Mouse (Mus musculus): ENCODE measurements at regions not wholly inside any gene's neighbourhood (a gene's known extent, or its start where the extent isn't known, plus 50 kb on each side); places are given as distances from the start of the nearest gene placed in this dataset.

- DNase-seq, result peak; percentile 86
Observed at GRCm38 (mm10) chr8:64335495-64335894, 129.4 kb upstream of the Tll1 start.

DNA sequence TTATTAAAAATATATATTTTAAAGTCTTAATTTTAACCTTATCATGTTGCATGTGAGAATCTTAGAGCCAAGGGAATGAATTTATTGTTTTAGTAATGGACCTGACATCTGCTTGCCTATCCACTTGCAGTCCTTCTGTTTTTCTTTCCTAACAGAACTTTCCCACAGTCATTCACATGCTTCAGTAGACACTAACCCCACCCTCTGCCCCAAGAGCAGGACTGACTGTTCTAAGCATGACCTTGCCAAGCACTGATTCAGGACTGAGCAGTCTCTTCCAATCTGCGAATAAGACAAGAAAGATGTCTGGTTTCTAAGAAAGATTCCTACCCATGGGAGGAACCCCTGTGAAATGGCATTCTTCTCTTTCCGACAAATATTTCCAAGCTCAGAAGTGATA, 117.9 kb upstream of the Tll1 start:
- DNase-seq, result no peak

GRCm38 (mm10) chr8:64320343-64320742, 114.3 kb upstream of the Tll1 start:
- no peak for DNase-seq

DNA sequence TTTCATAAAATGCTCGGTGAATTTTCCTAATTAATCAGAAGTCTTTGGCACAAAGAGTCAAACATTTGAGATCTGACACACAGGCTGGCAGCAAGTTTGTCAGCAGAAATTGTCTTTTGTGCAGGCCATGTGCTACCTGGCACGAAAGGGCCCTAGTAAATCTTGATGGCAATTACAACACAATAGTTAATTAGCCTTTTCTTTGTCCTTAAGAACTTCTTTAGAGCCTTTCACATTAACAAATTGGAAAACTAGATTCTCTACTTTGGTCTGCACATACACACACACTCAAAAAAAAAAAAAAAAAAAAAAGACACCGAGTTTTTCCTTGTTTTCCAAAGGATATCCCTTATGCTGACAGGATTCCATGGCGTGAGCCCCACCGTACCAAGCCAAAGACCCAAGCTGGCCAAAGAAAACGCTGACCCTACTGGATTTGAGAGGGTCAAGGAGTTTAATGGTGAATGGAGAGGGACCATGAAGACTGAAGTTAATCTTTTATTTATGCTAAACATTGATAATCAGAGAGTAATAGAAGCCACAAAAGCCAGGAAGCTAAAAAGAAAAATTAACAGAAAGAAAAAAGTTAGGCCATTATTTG, 113.2 kb upstream of the Tll1 start:
- DNase-seq, result no peak

- peak; percentile 17 for DNase-seq
Observed at GRCm38 (mm10) chr8:64318524-64319219, 112.6 kb upstream of the Tll1 start.

GRCm38 (mm10) chr8:64317815-64318214, 111.7 kb upstream of the Tll1 start:
- peak; percentile 34 for DNase-seq

DNA sequence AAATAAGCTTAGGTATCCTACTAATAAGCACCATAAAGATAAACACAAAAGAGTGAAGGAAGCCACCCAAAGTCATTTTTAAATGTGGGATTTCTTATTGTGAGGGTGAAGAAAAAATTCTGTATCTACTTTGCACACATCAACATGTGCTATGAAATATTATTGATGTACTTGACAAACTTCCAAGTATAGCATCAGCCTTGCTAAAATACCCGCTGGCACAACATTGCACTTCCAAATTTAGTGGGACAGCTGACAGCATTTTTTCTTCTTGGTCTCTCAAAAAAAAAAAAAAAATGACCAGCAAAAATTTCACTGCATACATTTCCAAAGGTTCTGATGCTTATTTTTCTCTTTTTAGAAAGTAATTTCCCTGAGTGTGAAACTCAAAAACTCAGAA, 101.9 kb upstream of the Tll1 start:
- DNase-seq, result peak; percentile 18

GRCm38 (mm10) chr8:64282806-64283205, 76.7 kb upstream of the Tll1 start:
- peak; percentile 25 for DNase-seq

- DNase-seq, result no peak
Observed at GRCm38 (mm10) chr8:64281598-64281997, 75.5 kb upstream of the Tll1 start.

DNA sequence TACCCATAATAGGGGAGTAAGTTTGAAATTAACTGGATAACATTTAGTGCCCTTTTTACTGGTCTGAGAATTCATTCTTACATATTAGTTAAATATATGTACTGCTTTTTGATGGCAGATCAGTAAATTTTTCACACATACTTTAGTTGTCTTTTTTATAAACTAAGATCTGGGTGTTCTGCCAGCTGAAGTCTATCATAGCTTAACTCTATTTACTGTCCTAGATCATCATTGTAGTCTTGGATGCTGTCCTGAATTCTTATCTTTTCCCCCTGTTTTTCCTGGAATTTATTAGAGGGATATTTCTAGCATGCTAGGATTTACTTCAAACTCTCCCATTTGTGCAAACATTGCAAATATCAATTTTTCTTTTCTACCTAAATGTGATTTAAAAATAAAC, 74.3 kb upstream of the Tll1 start:
- DNase-seq, result no peak

- no peak for DNase-seq
Observed at GRCm38 (mm10) chr8:64276058-64276457, 70.0 kb upstream of the Tll1 start.

DNA sequence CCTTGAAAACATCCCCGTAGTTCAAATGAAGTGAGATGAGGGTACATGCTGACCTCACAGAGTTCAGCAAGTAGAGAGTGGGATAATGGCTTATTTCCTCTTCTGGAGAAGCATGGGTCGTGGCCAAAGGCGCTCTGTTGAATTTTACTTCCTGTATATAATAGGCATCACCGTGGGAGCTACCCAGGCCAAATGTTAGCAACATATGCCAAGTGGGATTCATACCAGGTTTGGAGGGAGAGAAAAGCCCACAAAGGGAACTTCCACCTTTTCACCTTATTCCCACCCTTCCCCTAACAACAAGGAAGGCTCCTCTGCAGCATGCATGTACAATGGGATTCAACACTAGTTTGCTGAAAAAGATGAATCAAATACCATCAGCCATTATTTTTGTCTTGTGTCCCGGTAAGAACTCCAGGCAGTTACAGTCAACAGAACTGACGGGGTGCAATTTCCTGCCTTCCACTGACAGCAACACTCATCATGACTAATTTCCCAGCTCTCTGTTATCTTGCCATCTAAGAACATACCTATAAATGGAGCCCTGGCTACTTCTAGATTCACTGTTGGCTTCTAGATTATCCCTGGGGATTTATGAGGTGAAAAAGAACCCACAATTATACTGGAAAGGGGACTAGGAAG, 59.4 kb upstream of the Tll1 start:
- DNase-seq, result peak; percentile 66
